Mouse (Mus musculus) urinary bladder, adult 18-20 months (tissue): Measurements from ENCODE around the gene Ubap1l.

Source experiments
- DNase-seq, 2 experiments: peaks; one replicate each; pipeline ENCODE4 v3.0.0; 2022; ENCODE audit warnings: low spot score in 2 of 2, mixed read lengths in 2 of 2

Ubap1l gene

GRCm38 (mm10) chr9:65374468-65375162 is 13.8 kb downstream of the Ubap1l start:
- DNase-seq: no peak

- DNase-seq: no peak
These were observed 14.5 kb downstream of the Ubap1l start for GRCm38 (mm10) chr9:65375163-65375934.

DNA sequence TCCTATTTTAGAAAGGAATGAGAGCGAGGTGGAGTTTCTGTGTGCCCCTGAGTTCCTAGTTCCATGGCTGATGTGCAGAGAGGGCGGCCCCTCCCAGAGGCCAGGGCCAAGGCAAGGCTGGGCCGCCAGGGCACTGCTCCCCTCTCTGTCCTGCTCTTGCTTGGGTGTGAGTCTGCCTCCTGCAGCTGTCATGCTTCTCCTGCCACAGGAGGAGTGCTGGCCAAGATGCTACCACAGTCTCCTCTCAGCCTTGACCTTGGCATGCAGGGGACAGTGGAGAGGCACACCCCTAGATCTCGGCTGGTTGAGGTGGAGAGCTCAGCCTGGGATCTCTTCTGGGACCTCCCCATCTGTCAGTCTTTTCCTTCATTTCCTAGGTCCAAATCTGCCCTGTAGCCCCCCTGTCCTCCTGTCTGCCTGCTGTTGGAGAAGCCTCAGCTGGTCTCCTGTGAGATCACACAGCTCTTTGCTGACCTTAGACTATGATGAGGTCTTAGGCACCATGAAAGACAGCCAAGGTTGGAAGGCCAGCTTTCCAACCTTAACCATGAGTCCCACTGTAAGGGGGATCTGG is 20.3 kb downstream of the Ubap1l start:
- no peak for DNase-seq

GRCm38 (mm10) chr9:65382031-65382750 is 21.4 kb downstream of the Ubap1l start:
- DNase-seq: no peak

GRCm38 (mm10) chr9:65382751-65383097 is 21.9 kb downstream of the Ubap1l start:
- DNase-seq: no peak

GRCm38 (mm10) chr9:65384276-65384675 is 23.4 kb downstream of the Ubap1l start:
- no peak for DNase-seq

- no peak for DNase-seq
These were observed 25.7 kb downstream of the Ubap1l start for GRCm38 (mm10) chr9:65386373-65387140.

DNA sequence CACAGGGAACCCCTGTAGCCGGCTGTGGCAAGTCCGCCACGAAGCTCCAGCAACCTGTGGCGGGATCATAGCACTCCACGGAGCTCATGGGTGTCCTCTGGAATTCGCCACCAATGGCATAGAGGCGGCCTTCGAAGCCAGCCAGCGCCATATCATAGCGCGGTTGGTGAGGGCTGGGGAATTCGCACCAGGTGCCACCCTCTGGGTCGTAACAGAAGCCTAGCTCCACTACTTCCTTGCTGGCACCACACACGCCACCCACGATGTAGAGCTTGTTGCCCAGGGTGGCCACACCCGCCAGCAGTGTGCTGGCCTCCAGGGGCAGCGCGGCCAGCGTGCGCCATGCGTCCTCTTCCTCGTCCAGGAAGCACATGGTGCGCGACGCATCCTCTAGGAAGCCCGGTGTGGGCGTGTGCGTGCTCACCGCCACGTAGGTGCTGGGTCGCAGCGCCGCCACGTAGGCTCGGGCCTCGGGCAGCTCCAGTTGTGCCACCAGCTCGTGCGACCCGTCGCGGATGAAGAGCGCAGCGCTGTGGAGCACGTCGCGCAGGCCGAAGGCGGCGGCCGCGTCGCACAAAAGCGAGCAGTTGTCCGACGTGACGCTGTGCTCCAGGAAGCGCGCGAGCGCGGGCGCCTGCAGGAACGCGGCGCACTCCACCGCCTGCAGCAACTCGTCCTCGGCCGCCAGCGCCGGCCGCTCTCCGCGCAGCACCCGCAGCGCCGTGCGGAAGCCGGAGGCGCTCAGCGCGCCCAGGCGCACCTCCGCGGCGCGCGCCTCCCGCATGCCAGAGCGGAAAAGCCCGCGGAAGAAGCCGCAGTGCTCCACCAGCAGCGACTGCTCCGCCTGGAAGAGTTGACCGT is 30.1 kb downstream of the Ubap1l start:
- peak in 1 of 2 experiments; percentile 26 for DNase-seq

- no peak for DNase-seq
These were observed 30.7 kb downstream of the Ubap1l start, which contains the start of gene Kbtbd13 for GRCm38 (mm10) chr9:65391613-65391964. Gene Kbtbd13 (minus strand): TSS chr9:65391652.

- DNase-seq: peak in 1 of 2 experiments; percentile 59
These were observed 32.0 kb downstream of the Ubap1l start for GRCm38 (mm10) chr9:65392638-65393364.

DNA sequence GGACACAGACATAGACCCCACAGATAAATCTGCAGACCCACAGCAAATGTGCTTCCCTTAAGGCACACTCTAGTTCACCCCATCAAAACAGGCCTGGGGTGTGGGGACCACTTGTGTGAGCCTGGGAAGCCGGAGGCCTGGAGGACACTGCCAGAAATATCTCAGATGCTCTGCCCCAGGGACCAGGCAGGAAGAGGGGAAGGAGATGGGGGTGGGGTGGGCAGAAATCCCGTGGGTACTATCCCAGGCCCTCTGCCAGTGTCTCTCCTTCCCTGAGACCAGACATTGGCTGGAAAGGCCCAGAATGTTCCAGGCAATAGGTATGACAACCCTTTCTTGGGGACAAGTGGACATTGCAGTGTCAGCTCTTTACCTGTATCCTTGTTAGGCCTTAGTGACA is 32.8 kb downstream of the Ubap1l start:
- no peak for DNase-seq

DNA sequence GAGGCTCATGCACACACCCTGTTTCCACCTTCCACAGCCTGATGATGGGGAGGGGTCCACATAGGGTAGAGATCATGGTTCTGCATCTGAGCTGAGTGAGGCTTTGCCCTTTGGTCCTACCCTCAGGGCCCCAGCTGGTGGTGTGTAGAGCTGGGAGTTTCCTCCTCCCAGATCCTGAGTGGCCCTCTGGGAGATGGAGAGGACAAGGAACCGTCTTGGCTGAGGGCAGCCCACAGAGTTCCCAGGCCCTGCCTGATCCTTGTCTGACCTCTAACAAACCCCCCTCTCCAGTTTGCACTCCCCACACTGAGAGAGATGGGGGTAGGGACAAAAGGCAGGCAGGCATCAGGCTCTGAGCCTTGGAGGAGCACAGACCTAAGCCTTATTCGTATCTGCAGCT is 33.5 kb downstream of the Ubap1l start:
- no peak for DNase-seq

- DNase-seq: peak in 1 of 2 experiments; percentile 46
These were observed 37.4 kb downstream of the Ubap1l start, which contains the start of gene Rasl12 for GRCm38 (mm10) chr9:65398279-65398678. Gene Rasl12 (plus strand): TSS chr9:65398506.

- no peak for DNase-seq
These were observed 39.1 kb downstream of the Ubap1l start for GRCm38 (mm10) chr9:65399934-65400333.

DNA sequence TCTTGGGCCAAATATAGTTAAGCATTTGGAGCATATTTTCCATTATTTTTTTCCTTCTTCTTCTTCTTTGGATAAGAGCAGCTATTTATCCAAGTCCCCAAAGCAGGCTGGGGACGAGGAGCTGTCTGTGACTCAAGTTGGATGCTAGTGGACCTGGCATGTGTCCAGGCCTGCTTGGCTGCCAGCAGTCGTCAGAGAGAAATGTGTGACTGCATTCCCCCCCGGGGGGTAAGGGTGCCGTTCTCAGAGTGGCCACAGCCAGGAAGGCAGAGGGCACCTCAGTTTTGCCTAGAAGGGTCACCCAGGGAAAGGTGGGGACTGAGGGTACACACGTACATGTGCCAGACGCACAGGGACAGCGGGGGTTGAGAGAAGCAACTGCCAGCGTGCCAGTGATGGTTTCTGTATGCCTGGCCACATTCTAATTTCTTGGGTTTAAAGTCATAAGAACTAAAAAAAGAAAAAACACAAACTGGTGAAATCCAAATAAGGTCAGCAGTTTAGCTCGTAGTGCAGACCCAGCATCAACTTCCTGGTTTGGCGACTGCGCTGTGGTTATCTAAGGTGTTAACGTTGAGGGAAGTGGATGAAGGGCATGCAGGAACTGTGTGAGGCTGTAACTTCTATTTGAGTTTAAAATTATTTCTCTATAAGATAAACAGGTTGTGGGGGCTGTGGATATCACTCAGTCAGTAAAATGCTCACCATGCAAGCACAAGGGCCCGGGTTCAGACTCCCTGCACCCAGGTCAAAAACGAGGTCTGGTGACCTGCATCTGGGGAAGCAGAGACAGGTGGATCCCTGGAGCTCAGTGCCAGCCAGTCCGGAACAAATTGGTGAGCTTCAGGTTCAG is 43.7 kb downstream of the Ubap1l start:
- DNase-seq: no peak

- DNase-seq: no peak
These were observed 44.3 kb downstream of the Ubap1l start for GRCm38 (mm10) chr9:65405184-65405449.

- no peak for DNase-seq
These were observed 46.5 kb downstream of the Ubap1l start for GRCm38 (mm10) chr9:65407327-65407726.

DNA sequence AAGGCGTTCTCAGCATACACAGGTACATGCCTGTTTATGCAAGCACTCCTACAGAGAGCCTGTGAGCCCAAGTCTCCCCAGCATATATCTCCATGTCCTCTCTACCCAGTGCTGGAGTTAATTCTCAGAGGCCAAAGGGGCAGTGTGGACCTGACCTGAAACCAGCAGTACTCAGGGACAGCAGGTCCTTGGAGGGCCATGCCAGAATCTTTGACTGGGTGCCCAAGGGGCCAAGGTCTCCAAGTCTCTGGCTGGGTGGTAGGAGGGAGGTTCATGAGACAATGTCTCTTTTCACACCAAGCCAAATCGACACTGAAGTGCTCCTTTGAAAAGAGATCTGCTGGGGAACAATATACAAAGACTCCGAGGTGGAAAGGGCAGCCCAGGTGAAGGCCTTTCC is 47.0 kb downstream of the Ubap1l start:
- no peak for DNase-seq

DNA sequence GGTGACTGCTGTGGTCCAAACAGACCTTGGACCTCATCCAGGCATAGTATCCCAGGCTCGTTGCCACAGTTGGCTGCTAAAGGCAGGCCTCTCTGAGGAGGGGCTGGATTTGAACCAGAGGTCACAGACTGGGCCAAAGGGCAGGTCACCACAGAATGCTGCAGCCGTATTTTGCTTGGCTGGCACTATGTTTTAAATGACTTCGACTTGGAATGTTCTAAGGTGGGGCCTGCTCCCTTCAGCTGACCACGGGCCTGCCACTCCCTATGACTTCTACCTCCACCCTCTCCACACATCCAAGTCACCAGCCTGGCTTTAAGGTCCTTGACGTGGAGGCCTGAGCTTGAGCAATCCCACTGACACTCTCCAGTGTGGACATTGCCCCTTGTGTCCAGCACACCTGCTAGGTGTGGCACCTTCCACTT is 48.0 kb downstream of the Ubap1l start:
- no peak for DNase-seq
